Mouse (Mus musculus): Measurements from ENCODE around the gene Havcr2. TPM values are rescaled to one million over a fixed set of nuclear protein-coding genes. Genes with fewer than 3 reads are reported as not detected.

Havcr2 gene
- total and polyA plus RNA-seq, 3 experiments = 2.4 to 185 (median 51.6) TPM

- no peak for TF ChIP-seq CTCF (IDR thresholded peaks at IDR 0.05; ENCODE audit: low read depth, low read length)
- TF ChIP-seq TAL1 (conservative IDR thresholded peaks at IDR 0.05; ENCODE audit: low read depth, low read length) = no peak
- TF ChIP-seq GATA2 (IDR thresholded peaks at IDR 0.05; ENCODE audit: borderline replicate concordance, low read depth, low read length) = no peak
- no peak for TF ChIP-seq POLR2AphosphoS5 (IDR thresholded peaks at IDR 0.05; ENCODE audit: insufficient replicate concordance, low read depth, low read length)
- no peak for TF ChIP-seq GATA1 (IDR thresholded peaks at IDR 0.05; ENCODE audit: borderline replicate concordance, low read length)
- no peak overlapping the region; the same call in 1 of the 2 replicates for H3K4me3 ChIP-seq (ENCODE audit: low read depth, low read length)
- peaks cover 26% of the 10 kb centered on the region for H3K36me3 ChIP-seq (replicated peaks)
- H3K27me3 ChIP-seq (ENCODE audit: insufficient read depth, low read length) = no peaks in the 10 kb centered on the region
- peaks cover 37% of the 10 kb centered on the region for H3K4me1 ChIP-seq (ENCODE audit: insufficient read depth, low read depth, low read length)
- ATAC-seq (ENCODE audit: extremely low read depth, insufficient number of reproducible peaks, low FRiP score, poor library complexity, severe bottlenecking) (0 out of 2 replicates have a peak, but pooled peaks have one; percentile 26), DNase-seq (ENCODE audit: low spot score) (no peak)
- H3K9me3 ChIP-seq (replicated peaks) = no peaks in the 10 kb centered on the region
Measured at GRCm38 (mm10) chr11:46447644-46448484, 6.9 kb upstream of the Havcr2 start.

GRCm38 (mm10) chr11:46449461-46450080 is 5.2 kb upstream of the Havcr2 start:
- Histone ChIP-seq H3K4me1 (ENCODE audit: insufficient read depth, low read depth, low read length) (peaks cover 44% of the 10 kb centered on the region), H3K27me3 (ENCODE audit: insufficient read depth, low read length) (no peaks in the 10 kb centered on the region), H3K36me3 (replicated peaks) (peaks cover 14% of the 10 kb centered on the region), H3K4me3 (ENCODE audit: low read depth, low read length) (no peak overlapping the region; the same call in 1 of the 2 replicates), H3K9me3 (replicated peaks) (no peaks in the 10 kb centered on the region)
- ATAC-seq (ENCODE audit: extremely low read depth, insufficient number of reproducible peaks, low FRiP score, poor library complexity, severe bottlenecking) = no peak
- no peak for DNase-seq (ENCODE audit: low spot score)
- no peak for TF ChIP-seq GATA2 (IDR thresholded peaks at IDR 0.05; ENCODE audit: borderline replicate concordance, low read depth, low read length)
- no peak for TF ChIP-seq TAL1 (conservative IDR thresholded peaks at IDR 0.05; ENCODE audit: low read depth, low read length)
- no peak for TF ChIP-seq GATA1 (IDR thresholded peaks at IDR 0.05; ENCODE audit: borderline replicate concordance, low read length)
- no peak for TF ChIP-seq POLR2AphosphoS5 (IDR thresholded peaks at IDR 0.05; ENCODE audit: insufficient replicate concordance, low read depth, low read length)
- no peak for TF ChIP-seq CTCF (IDR thresholded peaks at IDR 0.05; ENCODE audit: low read depth, low read length)

GRCm38 (mm10) chr11:46459960-46460359 is 5.2 kb downstream of the Havcr2 start:
- ATAC-seq (ENCODE audit: extremely low read depth, insufficient number of reproducible peaks, low FRiP score, poor library complexity, severe bottlenecking) = no peak
- no peaks in the 10 kb centered on the region for H3K27me3 ChIP-seq (ENCODE audit: insufficient read depth, low read length)

DNA sequence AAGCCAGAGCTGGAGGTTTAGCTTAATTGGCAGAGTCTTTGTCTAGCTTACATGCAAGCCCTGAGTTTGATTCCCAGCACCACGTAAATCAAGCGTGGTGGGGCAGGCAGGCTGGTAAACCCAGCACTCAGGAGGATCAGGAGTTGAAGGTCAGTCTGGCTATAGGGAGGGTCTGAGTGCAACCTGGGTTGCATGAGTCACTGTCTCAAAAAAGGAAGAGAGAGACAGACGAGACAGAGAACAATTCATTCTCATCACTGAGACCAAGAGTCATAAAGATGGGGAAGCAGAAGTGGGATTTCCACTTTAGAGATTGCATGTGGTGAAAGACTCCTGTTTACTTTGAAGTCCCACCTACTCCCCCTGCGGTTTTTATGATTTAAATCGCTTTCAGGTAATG is 6.6 kb downstream of the Havcr2 start:
- peaks cover 18% of the 10 kb centered on the region for H3K4me1 ChIP-seq (ENCODE audit: insufficient read depth, low read depth, low read length)
- peaks cover 66% of the 10 kb centered on the region for H3K36me3 ChIP-seq (replicated peaks)
- no peak for TF ChIP-seq TAL1 (conservative IDR thresholded peaks at IDR 0.05; ENCODE audit: low read depth, low read length)
- TF ChIP-seq CTCF (IDR thresholded peaks at IDR 0.05; ENCODE audit: low read depth, low read length) = no peak
- no peak for TF ChIP-seq GATA2 (IDR thresholded peaks at IDR 0.05; ENCODE audit: borderline replicate concordance, low read depth, low read length)
- TF ChIP-seq GATA1 (IDR thresholded peaks at IDR 0.05; ENCODE audit: borderline replicate concordance, low read length) = no peak
- no peak for TF ChIP-seq POLR2AphosphoS5 (IDR thresholded peaks at IDR 0.05; ENCODE audit: insufficient replicate concordance, low read depth, low read length)
- ATAC-seq (ENCODE audit: extremely low read depth, insufficient number of reproducible peaks, low FRiP score, poor library complexity, severe bottlenecking) (no peak), DNase-seq (ENCODE audit: low spot score) (no peak)
- H3K4me3 ChIP-seq (ENCODE audit: low read depth, low read length) = no peak overlapping the region
- no peaks in the 10 kb centered on the region for H3K27me3 ChIP-seq (ENCODE audit: insufficient read depth, low read length)
- no peaks in the 10 kb centered on the region for H3K9me3 ChIP-seq (replicated peaks)

More at GRCm38 (mm10) chr11:46459960-46460359, 5.2 kb downstream of the Havcr2 start:
- Histone ChIP-seq H3K4me3 (ENCODE audit: low read depth, low read length) (no peak overlapping the region), H3K9me3 (replicated peaks) (no peaks in the 10 kb centered on the region), H3K4me1 (ENCODE audit: insufficient read depth, low read depth, low read length) (peaks cover 32% of the 10 kb centered on the region), H3K36me3 (replicated peaks) (peaks cover 67% of the 10 kb centered on the region)
- DNase-seq (ENCODE audit: low spot score) = no peak
- no peak for TF ChIP-seq POLR2AphosphoS5 (IDR thresholded peaks at IDR 0.05; ENCODE audit: insufficient replicate concordance, low read depth, low read length)
- no peak for TF ChIP-seq TAL1 (conservative IDR thresholded peaks at IDR 0.05; ENCODE audit: low read depth, low read length)
- no peak for TF ChIP-seq GATA1 (IDR thresholded peaks at IDR 0.05; ENCODE audit: borderline replicate concordance, low read length)
- no peak for TF ChIP-seq GATA2 (IDR thresholded peaks at IDR 0.05; ENCODE audit: borderline replicate concordance, low read depth, low read length)
- no peak for TF ChIP-seq CTCF (IDR thresholded peaks at IDR 0.05; ENCODE audit: low read depth, low read length)

- H3K4me1 ChIP-seq (ENCODE audit: insufficient read depth, low read depth, low read length) = peaks cover 17% of the 10 kb centered on the region
Measured at GRCm38 (mm10) chr11:46461931-46462330, 7.2 kb downstream of the Havcr2 start.

GRCm38 (mm10) chr11:46466878-46467277 is 12.1 kb downstream of the Havcr2 start:
- Histone ChIP-seq H3K9me3 (replicated peaks) (no peaks in the 10 kb centered on the region), H3K27me3 (ENCODE audit: insufficient read depth, low read length) (no peaks in the 10 kb centered on the region), H3K4me1 (ENCODE audit: insufficient read depth, low read depth, low read length) (peaks cover 2% of the 10 kb centered on the region; the same call in 1 of the 2 replicates), H3K36me3 (replicated peaks) (peaks cover 62% of the 10 kb centered on the region), H3K4me3 (ENCODE audit: low read depth, low read length) (no peak overlapping the region)
- ATAC-seq (ENCODE audit: extremely low read depth, insufficient number of reproducible peaks, low FRiP score, poor library complexity, severe bottlenecking) (no peak), DNase-seq (ENCODE audit: low spot score) (no peak)
- TF ChIP-seq POLR2AphosphoS5 (IDR thresholded peaks at IDR 0.05; ENCODE audit: insufficient replicate concordance, low read depth, low read length) = no peak
- TF ChIP-seq GATA1 (IDR thresholded peaks at IDR 0.05; ENCODE audit: borderline replicate concordance, low read length) = no peak
- TF ChIP-seq TAL1 (conservative IDR thresholded peaks at IDR 0.05; ENCODE audit: low read depth, low read length) = no peak
- TF ChIP-seq GATA2 (IDR thresholded peaks at IDR 0.05; ENCODE audit: borderline replicate concordance, low read depth, low read length) = no peak
- no peak for TF ChIP-seq CTCF (IDR thresholded peaks at IDR 0.05; ENCODE audit: low read depth, low read length)

More at GRCm38 (mm10) chr11:46461931-46462330, 7.2 kb downstream of the Havcr2 start:
- no peak for TF ChIP-seq GATA2 (IDR thresholded peaks at IDR 0.05; ENCODE audit: borderline replicate concordance, low read depth, low read length)
- TF ChIP-seq POLR2AphosphoS5 (IDR thresholded peaks at IDR 0.05; ENCODE audit: insufficient replicate concordance, low read depth, low read length) = no peak
- no peak for TF ChIP-seq CTCF (IDR thresholded peaks at IDR 0.05; ENCODE audit: low read depth, low read length)
- no peak for TF ChIP-seq TAL1 (conservative IDR thresholded peaks at IDR 0.05; ENCODE audit: low read depth, low read length)
- TF ChIP-seq GATA1 (IDR thresholded peaks at IDR 0.05; ENCODE audit: borderline replicate concordance, low read length) = no peak
- DNase-seq (ENCODE audit: low spot score) (no peak), ATAC-seq (ENCODE audit: extremely low read depth, insufficient number of reproducible peaks, low FRiP score, poor library complexity, severe bottlenecking) (no peak)
- Histone ChIP-seq H3K36me3 (replicated peaks) (peaks cover 70% of the 10 kb centered on the region), H3K27me3 (ENCODE audit: insufficient read depth, low read length) (no peaks in the 10 kb centered on the region), H3K9me3 (replicated peaks) (no peaks in the 10 kb centered on the region), H3K4me3 (ENCODE audit: low read depth, low read length) (no peak overlapping the region)
